Mouse (Mus musculus) intestine, embryonic 16.5 days (tissue): Measurements from ENCODE around the gene Col6a3. TPM values are rescaled to one million over a fixed set of nuclear protein-coding genes. Genes with fewer than 3 reads are reported as not detected.

Experiments used
- ATAC-seq: fragments of 200-750 bp; cut with Nextera tagmentation; 2 replicates; pipeline ENCODE4 v1.8.0; 2017; ENCODE audit warnings: moderate TSS enrichment, moderate library complexity
- H3K27ac ChIP-seq: fragments of 300-500 bp; sonication (generic); 2 replicates; pipeline ENCODE4 v1.5.1; 2014; ENCODE audit warnings: mild to moderate bottlenecking, low read length
- H3K27me3 ChIP-seq: fragments of 300-500 bp; sonication (generic); replicated peaks from 2 replicates; pipeline ENCODE4 v1.6.1; 2014; ENCODE audit warnings: low read length, control low read depth, mixed read lengths; ENCODE audit not compliant: control insufficient read depth, insufficient read depth
- H3K36me3 ChIP-seq: fragments of 300-500 bp; sonication (generic); 2 replicates; pipeline ENCODE4 v1.6.1; 2014; ENCODE audit warnings: low read length, control low read depth; ENCODE audit not compliant: control insufficient read depth, insufficient read depth
- H3K4me1 ChIP-seq: fragments of 300-500 bp; sonication (generic); 2 replicates; pipeline ENCODE4 v1.6.1; 2014; ENCODE audit warnings: low read length, control low read depth, mixed read lengths; ENCODE audit not compliant: control insufficient read depth, insufficient read depth
- H3K4me2 ChIP-seq: fragments of 300-500 bp; sonication (generic); 2 replicates; pipeline ENCODE4 v1.6.1; 2014; ENCODE audit warnings: low read depth, low read length, control low read depth
- H3K4me3 ChIP-seq: fragments of 300-500 bp; sonication (generic); 2 replicates; pipeline ENCODE4 v1.5.1; 2014; ENCODE audit warnings: mild to moderate bottlenecking, low read length
- H3K9ac ChIP-seq: fragments of 300-500 bp; sonication (generic); 2 replicates; pipeline ENCODE4 v1.6.1; 2014; ENCODE audit warnings: low read depth, low read length
- H3K9me3 ChIP-seq: fragments of 300-500 bp; sonication (generic); 2 replicates; pipeline ENCODE4 v1.6.1; 2016; ENCODE audit warnings: low read length, control low read depth; ENCODE audit not compliant: control insufficient read depth
- WGBS: fragments of 180-500 bp; shearing (Covaris S2); extraction: QIAGEN DNeasy Blood & Tissue Kit; methylation state at CpG from one replicate; pipeline ENCODE4 v1.1.7; 2014; 5-methylcytosine and 5-hydroxymethylcytosine counted together
- polyA plus RNA-seq: library from polyadenylated mRNA; unstranded; fragments of >200 nt; fragmentation: Nextera tagmentation; extraction: Ambion mirVana; gene quantifications from 2 replicates; pipeline ENCODE4 v1.2.1, GENCODE M21; 2015

The Col6a3 gene
- polyA plus RNA-seq, 1 experiment from 2014 or later = 61.9 TPM

GRCm38 (mm10) chr1:90845206-90845605, 1.4 kb upstream of the Col6a3 start:
- Histone ChIP-seq H3K4me1 (peaks cover 9% of the 10 kb centered on the region), H3K4me3 (no peak overlapping the region), H3K9ac (no peak overlapping the region), H3K36me3 (no peaks in the 10 kb centered on the region), H3K4me2 (no peak overlapping the region), H3K27ac (no peak overlapping the region), H3K9me3 (no peaks in the 10 kb centered on the region), H3K27me3 (no peaks in the 10 kb centered on the region)
- WGBS = 68% methylated on average over 10 of the region's 10 CpGs
- no peak for ATAC-seq

GRCm38 (mm10) chr1:90842789-90843587, 783 bp downstream of the Col6a3 start:
- Histone ChIP-seq H3K4me1 (peaks cover 24% of the 10 kb centered on the region), H3K9me3 (no peaks in the 10 kb centered on the region)

GRCm38 (mm10) chr1:90840250-90840649, 3.5 kb downstream of the Col6a3 start:
- H3K4me1 ChIP-seq = peaks cover 30% of the 10 kb centered on the region
- 0 out of 2 replicates have a peak overlapping the region, but pooled peaks have one; percentile 30 for H3K27ac ChIP-seq
- no peaks in the 10 kb centered on the region for H3K27me3 ChIP-seq
- H3K9ac ChIP-seq = peak overlapping the region; percentile 43; the same call in 1 of the 2 replicates
- peak overlapping the region; percentile 64 for H3K4me2 ChIP-seq
- WGBS = 7% methylated on average over 4 of the region's 4 CpGs
- no peak for ATAC-seq
- H3K9me3 ChIP-seq = no peaks in the 10 kb centered on the region
- H3K36me3 ChIP-seq = no peaks in the 10 kb centered on the region
- peak overlapping the region; percentile 23 for H3K4me3 ChIP-seq

More at GRCm38 (mm10) chr1:90842789-90843587, 783 bp downstream of the Col6a3 start:
- H3K9ac ChIP-seq = peak overlapping the region; percentile 74
- ATAC-seq = no peak
- H3K27me3 ChIP-seq = no peaks in the 10 kb centered on the region
- WGBS = 66% methylated on average over 9 of the region's 9 CpGs
- peak overlapping the region; percentile 64 for H3K4me2 ChIP-seq
- H3K27ac ChIP-seq = peak overlapping the region; percentile 77
- peak overlapping the region; percentile 55 for H3K4me3 ChIP-seq
- no peaks in the 10 kb centered on the region for H3K36me3 ChIP-seq

- 0 out of 2 replicates have a peak overlapping the region, but pooled peaks have one; percentile 3 for H3K9ac ChIP-seq
- H3K4me3 ChIP-seq = no peak overlapping the region; the same call in 1 of the 2 replicates
- WGBS = 66% methylated on average over 4 of the region's 4 CpGs
- no peaks in the 10 kb centered on the region for H3K36me3 ChIP-seq
- no peak for ATAC-seq
- no peak overlapping the region for H3K4me2 ChIP-seq
- H3K4me1 ChIP-seq = peaks cover 30% of the 10 kb centered on the region
- H3K27me3 ChIP-seq = no peaks in the 10 kb centered on the region
- peak overlapping the region; percentile 61 for H3K27ac ChIP-seq
- no peaks in the 10 kb centered on the region for H3K9me3 ChIP-seq
Observed at GRCm38 (mm10) chr1:90838657-90839056, 5.1 kb downstream of the Col6a3 start.

- H3K27ac ChIP-seq = peak overlapping the region; percentile 61
- peaks cover 30% of the 10 kb centered on the region for H3K4me1 ChIP-seq
- no peaks in the 10 kb centered on the region for H3K9me3 ChIP-seq
- no peak overlapping the region; the same call in 1 of the 2 replicates for H3K4me3 ChIP-seq
- H3K4me2 ChIP-seq = no peak overlapping the region
- no peaks in the 10 kb centered on the region for H3K36me3 ChIP-seq
- H3K9ac ChIP-seq = 0 out of 2 replicates have a peak overlapping the region, but pooled peaks have one; percentile 21
- 54% methylated on average over 12 of the region's 12 CpGs for WGBS
- no peaks in the 10 kb centered on the region for H3K27me3 ChIP-seq
- no peak for ATAC-seq
Observed at GRCm38 (mm10) chr1:90838221-90838620, 5.5 kb downstream of the Col6a3 start.

GRCm38 (mm10) chr1:90836178-90836740, 7.5 kb downstream of the Col6a3 start:
- Histone ChIP-seq H3K4me2 (no peak overlapping the region), H3K4me1 (peaks cover 21% of the 10 kb centered on the region), H3K4me3 (no peak overlapping the region), H3K9me3 (no peaks in the 10 kb centered on the region), H3K27me3 (no peaks in the 10 kb centered on the region), H3K36me3 (no peaks in the 10 kb centered on the region), H3K9ac (no peak overlapping the region), H3K27ac (no peak overlapping the region)
- 59% methylated on average over 5 of the region's 5 CpGs for whole genome bisulfite sequencing
- no peak for ATAC-seq

GRCm38 (mm10) chr1:90834701-90835100, 9.1 kb downstream of the Col6a3 start:
- ATAC-seq = no peak
- no peaks in the 10 kb centered on the region for H3K27me3 ChIP-seq
- 67% methylated on average over 6 of the region's 6 CpGs for WGBS
- H3K4me1 ChIP-seq = peaks cover 21% of the 10 kb centered on the region
- H3K4me2 ChIP-seq = no peak overlapping the region
- no peak overlapping the region for H3K27ac ChIP-seq
- H3K36me3 ChIP-seq = no peaks in the 10 kb centered on the region
- no peak overlapping the region for H3K9ac ChIP-seq
- H3K4me3 ChIP-seq = no peak overlapping the region
- H3K9me3 ChIP-seq = no peaks in the 10 kb centered on the region

GRCm38 (mm10) chr1:90830006-90830405, 13.8 kb downstream of the Col6a3 start:
- Histone ChIP-seq H3K36me3 (no peaks in the 10 kb centered on the region), H3K27me3 (0 out of 2 replicates have a peak, but pooled peaks cover 3% of the 10 kb centered on the region), H3K4me3 (no peak overlapping the region), H3K27ac (no peak overlapping the region), H3K4me1 (no peaks in the 10 kb centered on the region), H3K9ac (no peak overlapping the region), H3K9me3 (no peaks in the 10 kb centered on the region), H3K4me2 (no peak overlapping the region)
- no peak for ATAC-seq
- 61% methylated on average over 6 of the region's 6 CpGs for WGBS

- Histone ChIP-seq H3K4me2 (no peak overlapping the region), H3K9ac (no peak overlapping the region), H3K36me3 (no peaks in the 10 kb centered on the region), H3K4me3 (no peak overlapping the region), H3K9me3 (no peaks in the 10 kb centered on the region), H3K27me3 (no peaks in the 10 kb centered on the region), H3K27ac (no peak overlapping the region), H3K4me1 (no peaks in the 10 kb centered on the region)
- ATAC-seq = no peak
- WGBS = 84% methylated on average over 15 of the region's 15 CpGs
Observed at GRCm38 (mm10) chr1:90813226-90813625, 30.5 kb downstream of the Col6a3 start.
